Mouse (Mus musculus) layer of hippocampus, postnatal 25 days (tissue): ENCODE data around the gene Phb2. TPM values are rescaled to one million over a fixed set of nuclear protein-coding genes. Genes with fewer than 3 reads are reported as not detected.
"Not testable (repeated sequence)": the region's sequence is repeated elsewhere in the genome, so short reads cannot be mapped to it uniquely, and the experiment has no call there.

Experiments
- DNase-seq, 2 experiments: peaks; one replicate each; pipeline ENCODE4 v3.0.0; 2022; ENCODE audit warnings: mixed read lengths in 2 of 2, low spot score in 1 of 2; ENCODE audit errors: extremely low spot score in 1 of 2
- total RNA-seq, 2 experiments: library from RNA; stranded (reverse); gene quantifications; 2 replicates each; pipeline ENCODE4 v1.2.3; 2021

Phb2 gene
- 100 to 1,000 TPM; 120 to 124 TPM for total RNA-seq

GRCm38 (mm10) chr6:124711824-124712782 lies at the start of gene Phb2, which contains the start of gene Emg1:
Gene Phb2, plus strand, starts transcription at chr6:124712336.
Gene Emg1, minus strand, starts transcription at chr6:124712178.
- DNase-seq: peak; percentile 91 to 94

DNA sequence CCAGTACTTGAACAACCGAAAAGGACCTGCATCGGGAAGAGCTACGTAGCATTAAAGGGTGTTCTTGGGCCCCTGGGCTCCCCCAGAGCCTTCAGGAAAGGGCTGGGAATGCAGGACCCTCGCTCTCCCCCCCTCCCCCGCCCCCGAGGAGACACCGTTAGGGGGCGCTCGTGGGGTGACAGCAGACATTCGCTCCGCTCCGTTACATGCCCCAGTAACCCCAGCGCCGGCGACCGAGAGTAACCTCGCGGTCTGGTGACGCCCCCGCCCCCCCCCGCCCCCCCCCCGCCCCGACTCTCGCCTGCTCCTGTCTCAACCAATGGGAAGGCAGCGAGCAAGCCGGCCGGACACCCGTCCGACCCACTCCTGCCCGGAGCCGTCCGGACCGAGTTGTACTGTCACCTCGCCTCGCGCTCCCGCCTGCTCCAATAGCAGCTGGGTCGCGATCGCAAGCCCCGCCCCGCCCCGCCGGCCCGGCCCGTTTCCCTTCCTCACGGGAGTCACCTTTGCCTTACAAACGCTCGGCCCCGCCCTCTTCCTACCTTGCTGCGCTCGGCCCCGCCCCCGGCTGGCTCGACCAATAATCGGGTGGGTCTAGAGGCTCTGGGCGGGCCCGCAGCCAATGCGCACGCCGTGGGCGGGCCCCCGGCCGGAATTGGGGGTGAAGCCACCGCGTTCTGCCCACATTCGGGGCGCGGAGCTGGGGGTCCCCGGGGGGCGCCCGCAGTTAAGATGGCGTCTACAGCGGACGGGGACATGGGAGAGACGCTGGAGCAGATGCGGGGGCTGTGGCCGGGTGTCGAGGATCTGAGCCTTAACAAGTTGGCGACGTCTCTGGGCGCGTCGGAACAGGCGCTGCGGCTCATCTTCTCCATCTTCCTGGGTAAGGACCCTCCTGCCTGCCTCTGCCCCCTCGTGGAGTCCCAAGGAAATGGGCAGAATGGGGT lies 49.4 kb upstream of the Phb2 start, which contains the start of gene Lpcat3:
Gene Lpcat3, plus strand, starts transcription at position 551 of the 947 bp plus-strand sequence.
- DNase-seq: peak; percentile 92 to 98

DNA sequence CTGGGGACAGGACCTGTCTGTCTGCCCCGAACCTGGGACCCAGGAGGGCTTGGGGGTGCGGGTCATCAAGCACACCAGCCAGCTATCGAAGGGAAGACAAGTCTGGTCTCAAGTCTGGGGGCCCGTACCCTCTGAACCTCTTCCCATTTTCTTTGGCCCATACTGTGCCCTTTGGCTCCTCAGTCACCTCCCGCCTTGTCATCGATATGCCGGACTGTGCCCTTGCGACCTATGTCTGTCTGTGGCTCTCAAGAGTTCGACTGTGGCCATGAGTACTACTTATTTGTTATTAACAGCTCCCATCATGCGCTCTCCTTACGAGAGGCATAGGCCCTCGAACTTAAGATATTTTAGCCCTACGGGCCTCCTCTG lies 48.7 kb upstream of the Phb2 start:
- DNase-seq: no peak

GRCm38 (mm10) chr6:124664256-124664655 lies 47.9 kb upstream of the Phb2 start:
- no peak for DNase-seq

GRCm38 (mm10) chr6:124665011-124665410 lies 47.1 kb upstream of the Phb2 start:
- no peak for DNase-seq

DNA sequence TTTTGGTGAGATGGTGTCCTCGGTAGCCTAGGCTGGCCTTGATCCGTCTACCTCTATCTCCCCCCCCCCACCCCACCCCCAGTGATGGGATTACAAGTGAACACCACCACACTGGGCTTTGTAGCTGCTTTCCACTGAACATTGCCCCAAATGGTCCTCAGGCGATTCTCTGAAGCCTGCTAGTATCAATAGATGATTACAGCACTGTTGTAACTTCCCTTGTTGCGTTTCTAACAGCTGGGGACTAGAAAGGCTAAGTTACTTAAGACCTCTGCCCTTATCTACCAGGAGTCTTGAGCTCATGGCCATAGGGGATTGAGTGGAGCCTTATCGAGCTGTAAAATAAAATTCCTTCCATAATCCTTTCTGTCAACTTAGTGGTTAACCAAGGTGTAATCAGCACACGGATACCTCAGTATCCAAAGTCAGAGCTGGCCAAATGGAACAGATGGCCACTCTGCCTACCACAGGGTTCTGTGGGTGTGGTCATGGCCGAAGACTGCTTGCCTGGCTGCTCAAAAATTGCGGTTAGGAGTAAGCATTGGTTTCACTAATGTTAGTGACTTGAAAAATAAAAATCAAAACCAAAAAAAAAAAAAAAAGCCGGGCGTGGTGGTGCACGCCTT lies 42.8 kb upstream of the Phb2 start:
- DNase-seq: no peak

DNA sequence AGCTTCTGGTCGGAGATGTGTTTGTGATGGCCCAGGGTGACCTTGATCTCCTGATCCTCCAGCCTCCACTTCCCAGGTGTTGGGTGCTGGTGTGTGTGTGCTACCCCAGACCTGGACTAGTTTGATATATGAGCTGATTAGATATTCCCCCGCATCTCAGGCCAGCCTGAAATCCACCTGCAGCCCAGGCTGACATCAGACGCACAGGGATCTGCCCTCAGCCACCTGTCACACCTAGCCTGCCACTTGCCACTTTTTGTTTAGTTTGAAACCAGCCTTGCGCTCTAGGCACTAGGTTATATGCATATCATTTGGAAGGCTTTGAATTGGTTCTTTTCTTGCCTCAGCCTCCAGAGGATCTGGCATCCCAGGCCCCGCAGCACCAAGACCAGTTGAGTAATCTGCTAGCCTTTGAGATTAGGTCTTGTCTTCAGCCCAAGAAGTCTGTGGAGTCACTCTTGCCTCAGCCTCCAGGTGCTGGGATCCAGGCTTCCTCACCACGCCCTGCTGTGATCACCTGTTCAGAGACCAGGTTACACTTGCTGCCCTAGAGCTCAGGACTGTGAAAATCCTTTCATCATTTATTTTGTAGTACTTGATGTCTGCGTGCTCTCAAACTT lies 41.7 kb upstream of the Phb2 start:
- DNase-seq: no peak

DNA sequence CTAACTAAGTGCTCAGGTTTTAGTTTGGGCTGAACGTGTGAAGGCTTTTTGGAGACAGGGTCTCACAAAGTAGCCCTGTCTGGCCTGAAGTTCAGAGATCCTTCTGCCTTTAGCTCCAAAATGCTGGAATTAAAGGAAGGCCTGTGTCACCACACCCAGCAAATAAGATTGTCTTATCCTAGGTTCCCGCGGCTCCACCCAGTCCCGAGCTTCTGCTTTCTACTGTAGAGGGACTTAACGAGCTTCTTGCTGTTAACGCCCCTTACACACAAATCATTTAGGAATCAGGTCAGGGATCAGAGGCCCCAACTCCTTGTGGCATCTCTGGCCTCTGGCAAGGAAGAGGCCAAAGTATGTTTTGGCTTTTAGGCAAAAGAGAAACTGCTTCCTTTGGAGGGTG lies 40.0 kb upstream of the Phb2 start:
- DNase-seq: no peak

- peak in 1 of 2 experiments; percentile 31 for DNase-seq
Measured at GRCm38 (mm10) chr6:124673619-124674018, 38.5 kb upstream of the Phb2 start.

GRCm38 (mm10) chr6:124674591-124674990 lies 37.5 kb upstream of the Phb2 start:
- no peak for DNase-seq

DNA sequence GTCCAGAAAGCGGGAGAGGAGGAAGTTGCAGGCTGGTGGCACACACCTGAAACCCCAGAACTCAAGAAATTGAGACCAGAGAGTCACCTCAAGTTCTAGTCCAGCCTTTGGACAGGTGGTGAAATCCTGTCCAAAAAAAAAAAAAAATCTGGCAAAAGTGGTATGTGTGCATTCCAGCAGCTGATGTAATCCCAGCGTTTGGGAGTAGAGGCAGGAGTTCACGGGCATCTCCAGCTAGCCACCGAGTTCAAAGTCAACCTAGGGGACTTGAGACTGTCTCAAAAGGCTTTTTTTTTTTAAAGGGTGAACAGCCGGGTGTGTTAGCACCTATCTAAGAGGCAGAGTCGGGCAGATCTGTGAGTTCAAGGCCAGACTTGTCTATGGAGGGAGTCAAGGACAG lies 36.0 kb upstream of the Phb2 start:
- no peak for DNase-seq

DNA sequence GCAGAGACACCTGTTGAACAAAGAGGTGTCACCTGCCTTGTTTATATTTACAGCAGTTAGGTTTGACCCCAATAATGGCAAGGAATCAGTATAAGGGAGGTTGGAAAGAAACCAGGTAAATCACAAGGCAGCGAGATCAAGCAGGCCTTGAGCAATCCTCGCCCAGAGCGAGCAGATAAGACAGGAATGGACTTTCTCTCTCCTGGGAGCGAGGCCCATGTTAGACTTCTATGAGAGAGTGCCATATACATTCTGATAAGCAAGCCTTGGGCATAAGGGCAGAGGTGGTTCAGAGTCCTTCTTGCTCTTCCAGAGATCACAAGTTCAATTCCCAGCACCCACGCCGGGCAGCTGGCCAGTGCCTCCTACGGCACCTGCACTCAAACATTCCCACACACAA lies 33.4 kb upstream of the Phb2 start:
- DNase-seq: no peak

- DNase-seq: no peak
Measured at GRCm38 (mm10) chr6:124679486-124679885, 32.6 kb upstream of the Phb2 start.

GRCm38 (mm10) chr6:124682291-124682690 lies 29.8 kb upstream of the Phb2 start:
- not testable (repeated sequence) for DNase-seq

DNA sequence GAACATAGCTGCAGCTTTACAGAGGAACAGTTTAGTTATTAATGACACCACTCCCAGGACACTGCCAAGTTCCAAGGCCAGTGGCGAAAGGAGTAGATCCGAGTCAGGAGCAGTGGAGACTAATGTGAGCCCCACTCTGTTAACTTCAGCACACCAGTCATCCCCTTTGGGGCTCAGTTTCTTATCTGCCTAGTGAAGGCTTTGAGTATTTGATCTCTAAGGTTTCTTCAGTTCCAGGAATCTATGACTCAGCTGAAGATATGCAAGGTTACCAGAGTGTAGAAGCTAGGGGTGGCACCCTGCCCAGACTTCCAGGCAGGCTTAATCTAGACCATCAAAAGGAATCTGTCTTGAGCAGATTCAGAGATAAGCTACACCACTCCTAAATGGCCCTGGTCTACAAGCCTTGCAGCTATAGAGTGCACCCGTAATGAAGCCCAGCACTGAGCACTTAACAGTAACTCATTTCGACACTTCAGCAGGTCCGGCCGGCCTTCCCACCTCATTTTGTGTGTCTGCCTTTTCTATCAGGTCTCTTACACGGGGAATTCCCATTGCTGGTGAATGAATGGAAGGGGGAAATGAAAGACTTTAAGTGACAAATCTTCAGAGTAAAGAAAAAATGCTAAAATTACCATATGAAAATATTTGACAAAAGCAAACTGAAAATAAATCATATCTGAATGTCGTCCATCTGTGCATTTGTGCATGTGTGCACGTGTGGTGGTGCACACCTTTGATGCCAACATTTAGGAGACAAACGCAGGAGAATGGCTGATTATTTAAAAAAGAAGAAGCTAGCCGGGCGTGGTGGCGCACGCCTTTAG lies 28.3 kb upstream of the Phb2 start:
- no peak for DNase-seq

DNA sequence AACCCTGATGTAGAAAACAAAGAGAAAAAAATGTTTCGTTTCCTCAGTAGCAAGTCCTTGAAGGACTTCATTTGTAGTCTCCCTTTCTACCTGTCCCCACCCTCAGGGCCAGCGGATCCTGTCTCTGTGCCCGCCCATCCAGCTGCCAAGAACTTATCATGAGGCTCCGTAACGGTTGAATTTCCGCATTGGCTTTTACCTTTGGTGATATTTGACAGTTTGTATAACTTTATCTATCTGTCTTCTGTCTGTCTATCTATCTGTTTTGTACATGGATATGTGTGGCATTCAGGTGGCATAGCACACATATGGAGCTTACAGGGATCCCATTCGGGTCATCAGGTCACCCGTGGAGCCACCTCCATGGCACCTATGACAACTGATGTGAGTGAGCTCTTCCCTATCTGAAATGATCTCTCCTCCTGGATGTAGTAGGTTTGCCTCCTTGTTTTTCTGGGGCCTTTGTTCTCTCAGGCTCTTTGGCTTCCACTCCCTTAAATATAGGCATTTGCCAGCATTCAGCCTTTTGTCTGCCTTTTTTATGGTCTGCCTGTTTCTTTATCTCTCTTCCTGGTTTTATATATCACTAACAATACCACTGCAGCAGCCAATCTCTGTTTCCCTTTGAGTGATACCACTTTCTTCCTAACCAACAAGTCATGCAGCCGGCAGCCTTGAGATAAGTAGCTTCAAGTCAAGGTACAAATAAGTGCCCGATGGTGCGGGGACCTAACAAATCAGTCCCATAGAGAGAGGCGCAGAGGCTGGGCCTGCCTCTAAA lies 26.3 kb upstream of the Phb2 start:
- DNase-seq: no peak

DNA sequence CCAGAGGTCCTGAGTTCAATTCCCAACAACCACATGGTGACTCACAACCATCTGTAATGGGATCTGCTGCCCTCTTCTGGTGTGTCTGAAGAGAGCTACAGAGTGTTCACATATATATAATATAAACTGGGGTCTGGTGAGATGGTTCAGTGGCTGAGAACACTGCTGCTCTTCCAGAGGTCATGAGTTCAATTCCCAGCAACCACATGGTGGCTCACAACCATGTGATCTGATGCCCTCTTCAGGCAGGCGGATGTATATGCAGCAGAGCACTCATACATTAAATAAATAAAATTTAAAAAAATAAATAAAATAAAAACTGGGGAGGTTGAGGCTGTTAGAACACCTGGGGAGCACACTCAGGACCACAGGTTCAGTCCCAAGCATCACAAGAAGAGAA lies 25.5 kb upstream of the Phb2 start:
- not testable (repeated sequence) for DNase-seq

GRCm38 (mm10) chr6:124688151-124688758 lies 23.9 kb upstream of the Phb2 start:
- no peak for DNase-seq
